Mouse (Mus musculus): Measurements from ENCODE around the gene Cit.

- TF ChIP-seq POLR2AphosphoS2 (IDR thresholded peaks at IDR 0.05; ENCODE audit: low read length) (no peak), POLR2A (IDR thresholded peaks at IDR 0.05; ENCODE audit: control insufficient read depth in 1 of 2, insufficient read depth in 1 of 2, low read depth in 1 of 2, low read length in 2 of 2, poor library complexity in 1 of 2) (no peak), NRF1 (IDR thresholded peaks at IDR 0.05; ENCODE audit: insufficient read depth, low read depth, low read length, poor library complexity, severe bottlenecking) (no peak), GABPA (IDR thresholded peaks at IDR 0.05; ENCODE audit: low read depth, low read length) (no peak), JUND (IDR thresholded peaks at IDR 0.05; ENCODE audit: low read depth, low read length) (no peak), RAD21 (IDR thresholded peaks at IDR 0.05; ENCODE audit: low read depth, low read length) (no peak), MYC (IDR thresholded peaks at IDR 0.05; ENCODE audit: low read depth, low read length) (no peak), USF1 (IDR thresholded peaks at IDR 0.05; ENCODE audit: low read depth, low read length) (no peak), EP300 (IDR thresholded peaks at IDR 0.05; ENCODE audit: low read depth in 1 of 2, low read length in 2 of 2) (no peak), BHLHE40 (IDR thresholded peaks at IDR 0.05; ENCODE audit: borderline replicate concordance, low read depth, low read length) (no peak), TCF12 (IDR thresholded peaks at IDR 0.05; ENCODE audit: low read depth, low read length) (no peak), CTCF (IDR thresholded peaks at IDR 0.05 in 2 of 3, conservative IDR thresholded peaks at IDR 0.05 in 1 of 3; ENCODE audit: control insufficient read depth in 1 of 3, insufficient read depth in 1 of 3, low read depth in 2 of 3, low read length in 3 of 3, poor library complexity in 1 of 3, severe bottlenecking in 1 of 3) (no peak)
These were observed 65.4 kb downstream of the Cit start for GRCm38 (mm10) chr5:115910491-115910890.

Data from MEL (cell line).